Mouse (Mus musculus) heart, embryonic 10.5 days (tissue): ENCODE results near the gene Gart. TPM values are rescaled to one million over a fixed set of nuclear protein-coding genes. Genes with fewer than 3 reads are reported as not detected.

Source experiments
- DNase-seq: peaks from one replicate; pipeline ENCODE4 v3.0.0-alpha.2; 2017; ENCODE audit warnings: low spot score
- H3K27ac ChIP-seq: fragments of 300-500 bp; sonication (generic); 2 replicates; pipeline ENCODE4 v1.5.1; 2016; ENCODE audit warnings: mild to moderate bottlenecking
- H3K27me3 ChIP-seq: fragments of 300-500 bp; sonication (generic); 2 replicates; pipeline ENCODE4 v1.6.1; 2016; ENCODE audit warnings: mild to moderate bottlenecking; ENCODE audit not compliant: poor library complexity, insufficient read depth, severe bottlenecking
- H3K36me3 ChIP-seq: fragments of 300-500 bp; sonication (generic); 2 replicates; pipeline ENCODE4 v1.6.1; 2016; ENCODE audit warnings: mild to moderate bottlenecking, moderate library complexity
- H3K4me1 ChIP-seq: fragments of 300-500 bp; sonication (generic); 2 replicates; pipeline ENCODE4 v1.6.1; 2016; ENCODE audit warnings: mild to moderate bottlenecking
- H3K4me3 ChIP-seq: fragments of 300-500 bp; sonication (generic); 2 replicates; pipeline ENCODE4 v1.5.1; 2016; ENCODE audit warnings: mild to moderate bottlenecking, moderate library complexity
- H3K9me3 ChIP-seq: fragments of 300-500 bp; sonication (generic); 2 replicates; pipeline ENCODE4 v1.6.1; 2016; ENCODE audit warnings: mild to moderate bottlenecking, moderate library complexity
- WGBS: fragments of 180-500 bp; shearing (Covaris S2); methylation state at CpG from one replicate; pipeline ENCODE4 v1.1.7; 2016; 5-methylcytosine and 5-hydroxymethylcytosine counted together
- polyA plus RNA-seq: library from polyadenylated mRNA; unstranded; fragments of >200 nt; fragmentation: Nextera tagmentation; extraction: Ambion mirVana; gene quantifications from 2 replicates; pipeline ENCODE4 v1.2.1, GENCODE M21; 2016

The Gart gene
- polyA plus RNA-seq, 1 experiment from 2014 or later, result 144 TPM

DNA sequence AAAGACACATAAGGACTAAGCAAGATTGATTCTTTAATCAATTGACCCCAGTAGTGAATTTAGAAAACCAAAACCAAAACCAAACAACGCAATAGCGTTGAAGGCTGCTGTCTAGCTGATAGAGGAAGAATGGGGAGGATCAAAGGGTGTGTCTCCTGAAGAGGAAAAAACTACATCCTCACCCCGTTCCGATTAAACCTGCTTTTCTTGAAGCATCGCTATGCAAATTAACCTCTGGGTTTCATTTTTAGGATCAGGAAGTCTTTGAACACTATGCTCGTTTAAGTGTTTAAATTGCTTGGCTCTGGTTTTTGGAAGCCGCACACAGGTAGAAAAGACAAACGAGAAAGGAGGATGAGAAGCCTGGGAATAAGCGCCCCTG is 50.4 kb downstream of the Gart start:
- peaks cover 10% of the 10 kb centered on the region for H3K27me3 ChIP-seq
- H3K36me3 ChIP-seq, result peaks cover 14% of the 10 kb centered on the region
- DNase-seq, result no peak
- H3K4me3 ChIP-seq, result peak overlapping the region; percentile 93
- 17% methylated on average over 9 of the region's 9 CpGs for WGBS
- no peaks in the 10 kb centered on the region for H3K9me3 ChIP-seq
- peaks cover 32% of the 10 kb centered on the region for H3K4me1 ChIP-seq
- peak overlapping the region; percentile 90; the same call in 1 of the 2 replicates for H3K27ac ChIP-seq

DNA sequence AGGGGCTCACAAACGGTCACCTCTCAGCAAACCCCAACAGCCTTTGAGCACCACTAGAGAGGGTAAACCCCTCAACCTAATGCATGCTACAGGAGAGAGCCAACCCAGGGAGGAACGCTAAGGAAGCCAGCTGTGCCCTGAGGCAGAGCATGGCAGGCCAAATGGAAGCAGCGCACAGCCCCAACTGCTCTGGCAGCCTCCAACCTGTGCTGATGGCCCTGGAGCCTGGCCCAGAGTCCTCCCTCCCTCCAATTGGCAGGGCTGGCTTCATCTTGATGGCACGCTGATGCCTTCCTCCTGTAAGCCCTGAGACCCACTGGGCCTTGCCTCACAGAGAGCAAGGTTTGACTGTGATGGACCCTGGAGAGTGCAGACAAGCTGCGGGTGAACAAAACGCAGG is 51.7 kb downstream of the Gart start:
- no peak for DNase-seq
- WGBS, result 80% methylated on average over 6 of the region's 6 CpGs
- Histone ChIP-seq H3K9me3 (no peaks in the 10 kb centered on the region), H3K27me3 (peaks cover 10% of the 10 kb centered on the region), H3K36me3 (peaks cover 17% of the 10 kb centered on the region), H3K4me3 (no peak overlapping the region), H3K4me1 (peaks cover 32% of the 10 kb centered on the region), H3K27ac (no peak overlapping the region; the same call in 1 of the 2 replicates)

DNA sequence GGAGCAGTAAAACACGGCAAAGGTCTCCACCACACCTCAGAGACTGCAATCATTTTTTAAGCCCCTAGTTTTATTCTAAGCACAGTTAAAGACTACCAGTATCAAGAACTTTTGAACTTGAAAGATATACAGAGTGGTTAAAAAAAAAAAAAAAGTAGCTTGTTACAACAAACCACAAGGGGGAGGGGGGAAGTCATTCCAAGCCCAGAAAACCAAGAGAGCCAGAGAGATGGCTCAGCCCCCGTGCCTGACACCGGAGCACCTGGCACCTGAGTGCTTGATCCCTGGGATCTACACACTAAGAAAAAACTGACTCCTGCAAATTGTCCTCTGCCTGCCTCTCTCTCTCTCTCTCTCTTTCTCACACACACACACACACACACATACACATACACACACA is 53.5 kb downstream of the Gart start:
- H3K36me3 ChIP-seq, result peaks cover 17% of the 10 kb centered on the region
- peaks cover under 1% of the 10 kb centered on the region; the same call in 1 of the 2 replicates for H3K27me3 ChIP-seq
- H3K4me1 ChIP-seq, result peaks cover 39% of the 10 kb centered on the region
- no peak overlapping the region for H3K4me3 ChIP-seq
- DNase-seq, result no peak
- 69% methylated on average over 3 of the region's 3 CpGs for WGBS
- no peak overlapping the region for H3K27ac ChIP-seq
- no peaks in the 10 kb centered on the region for H3K9me3 ChIP-seq

DNA sequence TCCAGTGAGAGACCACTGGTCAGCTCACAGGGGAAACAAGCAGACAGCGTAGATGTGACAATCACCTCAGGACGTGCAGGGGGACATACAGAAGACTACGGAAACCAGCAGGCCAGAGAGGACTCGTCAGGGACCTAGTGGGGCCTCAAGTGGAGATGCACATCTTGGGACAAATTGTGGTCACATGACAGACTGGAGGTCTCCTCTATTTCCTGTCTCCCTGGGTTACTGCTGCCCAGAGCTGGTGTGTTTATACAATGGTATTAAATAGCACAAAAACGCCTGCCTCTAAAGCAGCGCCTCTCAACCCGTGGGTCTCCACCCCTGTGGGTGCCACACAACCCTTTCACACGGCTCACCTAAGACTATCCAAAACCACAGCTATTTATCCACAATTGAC is 54.6 kb downstream of the Gart start:
- H3K4me3 ChIP-seq, result no peak overlapping the region
- peaks cover 17% of the 10 kb centered on the region for H3K36me3 ChIP-seq
- no peaks in the 10 kb centered on the region for H3K9me3 ChIP-seq
- 73% methylated on average over 8 of the region's 8 CpGs for WGBS
- H3K27me3 ChIP-seq, result no peaks in the 10 kb centered on the region
- H3K4me1 ChIP-seq, result peaks cover 31% of the 10 kb centered on the region
- DNase-seq, result no peak
- no peak overlapping the region; the same call in 1 of the 2 replicates for H3K27ac ChIP-seq

DNA sequence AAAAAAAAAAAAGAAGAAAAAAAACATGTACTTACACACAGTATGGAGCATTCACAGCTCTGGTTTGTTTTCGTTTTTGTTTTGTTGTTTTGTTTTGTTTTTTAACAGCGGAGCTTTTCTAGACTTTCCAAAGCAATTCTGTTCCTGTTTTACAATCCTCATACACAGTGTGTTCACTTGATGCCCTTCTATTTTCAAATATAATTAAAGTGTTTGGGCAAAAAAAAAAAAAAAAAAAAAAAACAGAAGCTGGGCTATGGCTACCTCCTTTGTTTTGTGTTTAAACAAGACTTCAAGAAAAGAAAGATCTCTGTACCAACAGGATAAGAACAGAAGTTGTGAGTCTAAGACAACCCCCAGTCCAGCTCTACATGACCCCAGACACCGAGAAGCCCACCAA is 58.0 kb downstream of the Gart start:
- Histone ChIP-seq H3K27ac (no peak overlapping the region), H3K4me3 (no peak overlapping the region), H3K36me3 (peaks cover 35% of the 10 kb centered on the region), H3K27me3 (no peaks in the 10 kb centered on the region), H3K9me3 (no peaks in the 10 kb centered on the region), H3K4me1 (peaks cover 19% of the 10 kb centered on the region)
- no peak for DNase-seq
- WGBS, result 75% methylated on average over 3 of the region's 3 CpGs

DNA sequence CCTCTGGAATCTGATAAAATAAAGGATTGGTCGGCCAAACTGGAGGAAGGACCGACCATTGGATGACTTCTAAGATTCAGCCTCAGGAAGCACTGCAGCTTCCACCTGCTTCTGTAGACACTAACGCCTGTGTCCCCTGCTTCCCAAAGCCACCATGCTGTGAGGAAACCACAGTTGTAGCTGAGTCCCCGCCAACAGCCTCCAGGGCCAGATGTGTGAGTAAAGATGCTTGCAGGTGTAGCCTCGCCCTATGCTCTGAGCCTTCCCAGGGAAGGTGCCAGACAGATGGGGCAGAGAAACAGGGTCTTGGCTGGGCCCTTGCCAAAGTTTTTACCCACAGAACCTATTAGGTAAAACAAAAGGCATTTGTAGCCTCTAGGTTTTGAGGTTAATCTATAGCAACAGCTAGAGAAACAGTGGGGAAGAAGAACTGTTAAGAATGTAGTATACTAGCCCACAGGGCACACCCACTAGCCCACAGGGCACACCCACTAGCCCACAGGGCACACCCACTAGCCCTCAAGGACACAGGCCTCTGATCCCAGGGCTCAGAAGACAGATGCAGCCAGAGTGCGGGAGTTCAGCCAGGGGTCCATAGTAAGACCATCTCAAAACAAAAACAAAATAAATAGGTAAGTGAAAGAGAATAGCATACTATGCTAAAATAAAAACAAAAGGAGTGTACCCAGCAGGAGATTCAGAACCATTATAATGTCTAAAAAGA is 58.9 kb downstream of the Gart start:
- peaks cover 18% of the 10 kb centered on the region for H3K4me1 ChIP-seq
- H3K4me3 ChIP-seq, result no peak overlapping the region
- H3K27me3 ChIP-seq, result no peaks in the 10 kb centered on the region
- 62% methylated on average over 6 of the region's 6 CpGs for WGBS
- no peaks in the 10 kb centered on the region for H3K9me3 ChIP-seq
- no peak for DNase-seq
- H3K27ac ChIP-seq, result no peak overlapping the region
- H3K36me3 ChIP-seq, result peaks cover 34% of the 10 kb centered on the region

DNA sequence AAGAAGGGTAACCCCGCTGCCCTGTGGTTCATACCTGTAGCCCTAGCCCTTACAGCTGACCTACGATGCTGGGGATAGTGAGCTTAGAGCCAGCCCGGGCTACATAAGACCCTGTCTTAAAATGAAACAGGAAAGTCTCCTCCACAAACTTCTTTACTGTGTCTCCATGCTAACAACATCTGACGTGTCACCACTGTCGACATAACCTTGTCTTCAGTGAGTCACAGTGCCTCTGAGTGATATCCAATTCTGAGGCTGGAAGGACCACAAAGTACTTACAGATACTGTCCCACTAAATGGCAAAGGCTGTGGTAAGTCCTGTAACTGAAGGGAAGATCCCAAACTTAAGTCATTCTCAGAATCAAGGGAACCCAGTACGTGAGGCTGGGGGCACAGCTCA is 60.5 kb downstream of the Gart start:
- Histone ChIP-seq H3K4me3 (no peak overlapping the region), H3K27me3 (no peaks in the 10 kb centered on the region), H3K36me3 (peaks cover 30% of the 10 kb centered on the region), H3K9me3 (no peaks in the 10 kb centered on the region), H3K27ac (no peak overlapping the region), H3K4me1 (peaks cover 7% of the 10 kb centered on the region)
- 82% methylated on average over 6 of the region's 6 CpGs for WGBS
- no peak for DNase-seq

DNA sequence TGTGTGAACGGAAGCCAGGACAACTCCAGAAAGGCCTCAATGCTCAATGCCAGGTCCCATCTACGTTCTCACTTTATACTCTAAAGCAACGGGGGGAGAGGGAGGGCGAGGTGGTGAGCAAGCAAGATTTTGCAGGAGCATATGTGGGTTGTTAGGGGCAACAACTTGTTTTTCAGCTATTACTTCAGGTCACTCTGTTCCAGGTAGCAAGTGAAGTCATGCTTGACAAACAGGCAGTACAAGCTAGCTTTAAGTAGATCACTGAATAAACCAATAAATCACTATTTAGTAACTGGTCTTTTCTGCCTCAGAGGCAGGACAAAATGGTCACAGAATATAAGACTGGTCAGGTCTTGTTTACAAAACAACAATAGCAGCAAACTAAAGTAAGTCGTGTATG is 61.1 kb downstream of the Gart start:
- Histone ChIP-seq H3K4me1 (peaks cover 7% of the 10 kb centered on the region), H3K27ac (no peak overlapping the region), H3K36me3 (peaks cover 34% of the 10 kb centered on the region), H3K4me3 (no peak overlapping the region), H3K9me3 (no peaks in the 10 kb centered on the region), H3K27me3 (no peaks in the 10 kb centered on the region)
- 86% methylated on average over 5 of the region's 5 CpGs for WGBS
- no peak for DNase-seq

DNA sequence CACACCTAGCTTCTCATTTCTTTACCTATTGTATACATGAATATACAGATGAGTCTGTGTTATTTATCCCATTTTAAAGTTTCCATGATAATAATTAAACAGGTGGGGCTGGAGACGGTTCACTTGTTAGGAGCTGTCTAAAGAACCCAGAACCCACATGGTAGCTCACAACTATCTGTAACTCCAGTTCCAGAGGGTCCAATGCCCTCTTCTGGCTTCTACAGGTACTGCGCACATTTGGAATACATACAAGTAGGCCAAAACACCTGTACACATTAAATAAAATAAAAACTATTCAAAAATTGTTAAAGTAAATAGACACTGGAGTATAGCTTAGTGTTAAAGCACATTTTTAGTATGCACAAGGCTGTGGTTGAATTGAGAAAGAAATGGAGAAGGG is 64.4 kb downstream of the Gart start:
- DNase-seq, result no peak
- WGBS, result 75% methylated on average over 2 of the region's 2 CpGs
- H3K4me1 ChIP-seq, result no peaks in the 10 kb centered on the region
- H3K9me3 ChIP-seq, result no peaks in the 10 kb centered on the region
- no peaks in the 10 kb centered on the region for H3K27me3 ChIP-seq
- H3K4me3 ChIP-seq, result no peak overlapping the region
- H3K36me3 ChIP-seq, result peaks cover 38% of the 10 kb centered on the region
- H3K27ac ChIP-seq, result no peak overlapping the region

DNA sequence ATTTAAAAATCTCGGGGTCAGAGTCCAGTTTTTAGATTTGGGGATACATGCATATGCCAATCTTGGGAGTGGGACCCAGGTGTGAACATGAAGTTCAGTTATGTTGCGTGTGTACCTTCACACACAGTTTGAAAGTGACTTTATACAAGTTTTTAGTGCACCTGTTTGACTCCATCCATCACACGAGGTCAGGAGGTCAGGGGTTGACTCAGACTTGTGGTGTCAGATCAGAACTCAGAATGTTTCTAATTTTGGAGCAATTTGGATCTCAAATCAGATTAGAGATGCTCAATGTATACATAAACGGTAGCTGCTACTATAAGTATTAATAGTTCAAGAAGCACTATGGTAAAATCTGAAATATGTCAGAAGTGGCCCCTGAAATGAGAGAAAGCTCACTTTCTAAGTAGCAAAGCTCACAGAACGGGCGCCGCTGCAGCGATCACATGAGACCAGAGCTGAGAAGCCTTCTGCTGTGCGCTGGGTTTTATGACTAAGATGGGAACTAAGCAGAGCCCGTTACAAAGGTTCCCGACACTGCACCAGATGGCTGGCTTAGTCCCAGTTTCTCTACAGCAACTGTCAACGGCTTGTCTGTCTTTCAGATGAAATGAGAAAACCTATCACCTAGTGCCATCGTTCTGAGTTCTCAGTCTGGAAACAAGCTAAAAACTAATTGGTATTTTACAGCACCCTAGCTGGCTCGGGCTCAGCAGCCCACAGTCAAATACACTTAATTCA is 67.6 kb downstream of the Gart start:
- Histone ChIP-seq H3K36me3 (peaks cover 32% of the 10 kb centered on the region), H3K9me3 (no peaks in the 10 kb centered on the region), H3K4me3 (no peak overlapping the region), H3K27me3 (no peaks in the 10 kb centered on the region), H3K27ac (no peak overlapping the region), H3K4me1 (no peaks in the 10 kb centered on the region)
- no peak for DNase-seq
- WGBS, result 85% methylated on average over 14 of the region's 14 CpGs

DNA sequence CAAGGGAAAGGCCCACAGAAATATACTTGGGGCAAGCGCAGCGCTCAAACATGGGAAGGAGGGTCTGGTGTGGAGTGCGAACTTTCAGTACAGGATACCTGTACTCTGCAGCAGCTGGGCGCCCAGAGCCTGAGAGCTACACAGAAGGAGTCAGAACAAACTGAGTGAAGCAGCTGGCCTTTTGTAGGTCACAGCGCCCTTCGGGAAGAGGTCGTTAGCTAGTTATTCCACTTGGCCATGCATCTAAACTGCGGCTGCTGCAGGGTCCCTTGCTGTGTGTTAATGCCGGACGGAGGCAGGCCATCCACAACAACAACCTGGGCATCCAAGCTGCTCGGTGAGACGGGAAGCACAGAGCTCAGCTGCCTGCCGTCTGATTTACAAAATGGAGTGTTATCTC is 71.6 kb downstream of the Gart start:
- no peaks in the 10 kb centered on the region for H3K4me1 ChIP-seq
- WGBS, result 73% methylated on average over 13 of the region's 13 CpGs
- DNase-seq, result no peak
- H3K27ac ChIP-seq, result no peak overlapping the region
- H3K27me3 ChIP-seq, result no peaks in the 10 kb centered on the region
- no peak overlapping the region for H3K4me3 ChIP-seq
- peaks cover 17% of the 10 kb centered on the region for H3K36me3 ChIP-seq
- H3K9me3 ChIP-seq, result no peaks in the 10 kb centered on the region
